Mouse (Mus musculus): ENCODE measurements around the gene Adgrl3. TPM values are rescaled to one million over a fixed set of nuclear protein-coding genes. Genes with fewer than 3 reads are reported as not detected.

Adgrl3 gene
- polyA plus RNA-seq, 1 experiment from 2014 or later, result 51.3 TPM

- H3K9ac ChIP-seq (replicated peaks), result no peak overlapping the region
- no peaks in the 10 kb centered on the region for H3K4me1 ChIP-seq
Measured at GRCm38 (mm10) chr5:81843798-81844197, 823.9 kb downstream of the Adgrl3 start.

GRCm38 (mm10) chr5:81870336-81870735 lies 850.4 kb downstream of the Adgrl3 start:
- no peak for ATAC-seq (replicated peaks)
- H3K9ac ChIP-seq (replicated peaks), result no peak overlapping the region
- H3K4me1 ChIP-seq, result no peaks in the 10 kb centered on the region
- H3K9me3 ChIP-seq, result no peaks in the 10 kb centered on the region
- no peak overlapping the region for H3K27ac ChIP-seq (replicated peaks)
- H3K4me3 ChIP-seq, result no peak overlapping the region
- WGBS, result 88% methylated on average over 6 of the region's 6 CpGs
- H3K36me3 ChIP-seq, result no peaks in the 10 kb centered on the region
- H3K27me3 ChIP-seq, result no peaks in the 10 kb centered on the region
- no peak overlapping the region for H3K4me2 ChIP-seq (replicated peaks)

More at GRCm38 (mm10) chr5:81843798-81844197, 823.9 kb downstream of the Adgrl3 start:
- no peaks in the 10 kb centered on the region for H3K36me3 ChIP-seq
- no peaks in the 10 kb centered on the region for H3K27me3 ChIP-seq
- H3K9me3 ChIP-seq, result no peaks in the 10 kb centered on the region
- no peak for ATAC-seq (replicated peaks)
- no peak overlapping the region for H3K4me2 ChIP-seq (replicated peaks)
- 24% methylated on average over 4 of the region's 4 CpGs for WGBS
- no peak overlapping the region for H3K27ac ChIP-seq (replicated peaks)
- H3K4me3 ChIP-seq, result no peak overlapping the region

Small RNA genes within 50 kb of the gene (microRNA-seq; reads per million reads assigned to microRNA genes)
- gene Gm22048, result not detected
